Mouse (Mus musculus) layer of hippocampus, postnatal 14 days (tissue): ENCODE results near the gene Svs1. TPM values are rescaled to one million over a fixed set of nuclear protein-coding genes. Genes with fewer than 3 reads are reported as not detected.
"Not testable (repeated sequence)": the region's sequence is repeated elsewhere in the genome, so short reads cannot be mapped to it uniquely, and the experiment has no call there.

ENCODE experiments used
- DNase-seq, 2 experiments: peaks; one replicate each; pipeline ENCODE4 v3.0.0; 2021 to 2022; ENCODE audit warnings: low spot score in 2 of 2, mixed read lengths in 1 of 2
- long read RNA-seq, 2 experiments: library from polyadenylated mRNA; stranded (forward); transcript quantifications; one replicate each; pipeline ENCODE4 v2.0.0; 2021
- total RNA-seq, 2 experiments: library from RNA; stranded (reverse); gene quantifications; 2 replicates each; pipeline ENCODE4 v1.2.3; 2021

Gene Svs1
- not detected for total RNA-seq
- long read RNA-seq, experiment 1, result 0 reads
- long read RNA-seq, experiment 2, result 0 reads

DNA sequence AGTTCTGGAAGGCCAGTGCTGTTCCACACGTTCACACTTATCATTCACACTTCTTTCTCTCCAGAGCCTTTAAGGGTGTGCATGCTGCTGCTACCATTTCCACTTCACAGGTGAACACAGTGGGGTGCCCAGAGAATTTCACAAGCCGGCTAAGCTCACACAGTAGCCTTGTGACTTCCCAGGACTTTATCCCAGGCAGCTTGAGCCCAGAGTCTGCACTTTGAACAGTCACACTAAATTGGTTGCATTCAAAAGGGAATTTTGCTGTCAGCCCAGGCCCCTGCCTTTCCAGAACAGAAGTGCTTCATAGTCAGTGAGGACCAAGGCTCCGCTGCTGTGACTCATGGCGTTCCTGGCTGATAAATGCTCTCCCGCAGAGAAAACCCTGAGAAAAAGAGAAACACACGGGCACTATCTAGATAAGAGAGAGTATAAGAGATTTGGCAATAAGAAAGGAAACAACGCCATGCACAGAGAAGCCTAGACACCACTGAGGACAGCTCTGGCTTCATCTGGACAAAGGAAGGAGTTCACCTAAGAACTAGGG lies at the start of gene Svs1:
Svs1 (plus strand) TSS at position 418 of the 547 bp plus-strand sequence.
- DNase-seq, result no peak

DNA sequence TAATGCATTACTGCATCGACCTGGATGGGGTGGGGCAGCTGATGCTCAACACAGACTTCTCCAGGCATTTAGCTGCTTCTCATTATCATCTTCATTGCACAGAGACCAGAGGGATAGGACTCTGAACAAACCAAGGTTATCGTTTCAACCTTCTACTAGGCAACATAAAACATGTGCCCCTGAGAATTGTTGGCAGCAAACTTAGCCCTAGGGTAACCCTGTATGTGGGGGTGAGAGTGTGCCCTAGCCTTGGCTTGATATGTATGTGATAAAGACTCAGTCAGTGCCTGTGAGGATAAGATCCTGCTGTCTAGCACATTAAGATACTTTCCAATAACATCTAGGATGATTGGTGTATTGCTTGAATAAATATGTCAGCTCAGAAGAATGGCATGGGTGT lies 37.1 kb upstream of the Svs1 start:
- DNase-seq, result no peak

DNA sequence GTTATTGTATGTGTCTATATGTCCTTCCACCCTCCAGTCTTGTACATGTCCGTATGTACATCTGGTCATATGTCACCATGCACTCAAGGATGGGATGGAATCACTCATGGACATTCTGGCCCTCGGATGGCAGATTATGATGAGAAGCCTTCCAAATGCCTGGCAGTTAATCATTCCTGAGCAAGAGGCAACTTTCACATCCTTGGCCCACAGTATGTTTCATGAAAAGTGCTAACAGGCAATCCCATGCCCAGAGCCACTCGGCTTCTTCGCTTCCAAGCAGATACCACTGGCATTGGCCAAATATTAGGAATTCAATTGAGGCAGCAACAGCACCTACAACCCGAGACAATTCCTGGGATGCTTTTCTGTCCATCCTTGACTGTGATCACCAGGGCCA lies 36.0 kb upstream of the Svs1 start:
- no peak for DNase-seq

- no peak for DNase-seq
Measured at GRCm38 (mm10) chr6:48951630-48952029, 35.0 kb upstream of the Svs1 start.

- DNase-seq, result no peak
Measured at GRCm38 (mm10) chr6:48953220-48953619, 33.4 kb upstream of the Svs1 start.

- DNase-seq, result no peak
Measured at GRCm38 (mm10) chr6:48954211-48954610, 32.5 kb upstream of the Svs1 start.

DNA sequence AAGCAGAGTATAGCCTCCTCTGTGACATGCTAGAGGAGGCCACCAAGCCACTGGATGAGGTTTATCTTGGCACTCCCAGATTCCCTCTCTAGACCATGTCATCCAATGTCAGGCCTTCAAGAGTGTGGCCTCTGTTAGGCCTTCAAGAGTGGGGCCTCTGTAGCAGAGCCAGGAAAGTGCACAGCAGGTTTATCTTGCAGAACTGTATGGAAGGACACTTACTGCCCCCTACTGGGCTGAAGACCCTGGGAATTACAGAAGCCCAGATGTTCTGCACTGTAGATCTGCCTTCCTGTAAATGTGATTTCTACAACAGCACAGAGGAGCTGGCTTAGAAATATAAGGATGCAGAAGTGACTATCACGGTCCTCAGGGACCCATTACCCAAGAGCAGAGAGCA lies 31.7 kb upstream of the Svs1 start:
- peak; percentile 26 to 35 for DNase-seq

DNA sequence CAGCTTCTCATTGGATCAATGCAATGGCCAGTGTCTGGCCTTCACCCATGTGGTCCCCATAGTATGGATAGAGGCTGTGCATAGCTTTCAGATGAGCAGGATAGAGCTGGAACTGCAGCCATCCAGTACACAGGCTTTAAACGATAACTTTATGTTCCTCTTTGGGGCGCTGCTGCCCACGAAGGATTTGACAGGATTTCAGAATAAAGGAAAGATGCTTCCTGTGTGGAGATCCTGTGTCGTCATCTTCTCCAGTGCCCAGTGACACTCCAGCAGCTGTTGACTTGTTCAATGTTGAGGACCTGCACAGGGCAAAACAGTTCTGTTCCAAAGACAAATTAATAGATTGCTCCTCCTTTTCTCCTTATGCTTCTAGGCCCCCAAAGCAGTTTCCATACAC lies 29.9 kb upstream of the Svs1 start:
- DNase-seq, result no peak

DNA sequence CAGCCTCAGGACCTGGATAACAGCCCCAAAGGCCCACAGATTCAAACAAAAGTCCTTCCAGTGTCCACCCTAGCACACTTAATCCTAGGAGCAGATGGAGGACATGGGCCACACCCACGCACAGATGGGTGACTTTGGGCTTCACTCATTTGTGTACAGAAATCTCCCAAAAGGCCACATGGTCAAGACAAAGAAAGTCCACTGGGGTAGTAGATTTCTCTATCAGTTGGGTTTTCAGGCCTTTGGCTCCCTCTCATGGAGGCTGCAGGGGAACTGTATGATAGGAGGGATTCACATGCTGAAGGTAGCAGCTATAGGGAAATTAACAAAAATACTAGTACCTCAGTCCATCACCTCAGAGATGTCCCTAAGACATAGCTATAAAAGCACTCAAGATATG lies 28.6 kb upstream of the Svs1 start:
- peak; percentile 27 to 52 for DNase-seq

DNA sequence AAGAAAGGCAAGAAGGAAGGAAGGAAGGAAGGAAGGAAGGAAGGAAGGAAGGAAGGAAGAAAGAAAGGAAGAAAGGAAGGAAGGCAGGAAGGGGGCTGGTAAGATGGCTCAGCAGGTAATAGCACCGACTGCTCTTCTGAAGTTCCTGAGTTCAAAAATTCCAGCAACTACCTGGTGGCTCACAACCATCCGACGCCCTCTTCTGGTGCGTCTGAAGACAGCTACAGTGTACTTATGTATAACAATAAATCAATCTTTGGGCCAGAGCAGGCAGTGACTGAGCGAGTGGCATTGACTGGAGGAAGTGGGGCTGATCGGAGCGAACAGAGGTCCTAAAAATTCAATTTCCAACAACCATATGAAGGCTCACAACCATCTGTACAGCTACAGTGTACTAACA lies 27.5 kb upstream of the Svs1 start:
- not testable (repeated sequence) for DNase-seq

DNA sequence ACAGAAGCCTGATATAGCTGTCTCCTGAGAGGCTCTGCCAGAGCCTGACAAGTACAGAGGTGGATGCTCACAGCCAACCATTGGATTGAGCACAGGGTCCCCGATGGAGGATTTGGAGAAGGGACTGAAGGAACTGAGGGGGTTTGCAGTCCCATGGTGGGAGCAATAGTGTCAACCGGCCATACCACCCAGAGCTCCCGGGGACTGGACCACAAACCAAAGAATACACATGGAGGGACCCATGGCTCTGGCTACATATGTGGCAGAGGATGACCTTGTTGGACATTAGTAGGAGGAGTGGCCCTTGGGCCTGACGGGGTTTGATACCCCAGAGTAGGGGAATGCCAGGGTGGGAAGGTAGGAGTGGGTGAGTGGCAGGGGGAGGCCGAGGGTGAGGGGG lies 20.0 kb upstream of the Svs1 start:
- DNase-seq, result not testable (repeated sequence)

DNA sequence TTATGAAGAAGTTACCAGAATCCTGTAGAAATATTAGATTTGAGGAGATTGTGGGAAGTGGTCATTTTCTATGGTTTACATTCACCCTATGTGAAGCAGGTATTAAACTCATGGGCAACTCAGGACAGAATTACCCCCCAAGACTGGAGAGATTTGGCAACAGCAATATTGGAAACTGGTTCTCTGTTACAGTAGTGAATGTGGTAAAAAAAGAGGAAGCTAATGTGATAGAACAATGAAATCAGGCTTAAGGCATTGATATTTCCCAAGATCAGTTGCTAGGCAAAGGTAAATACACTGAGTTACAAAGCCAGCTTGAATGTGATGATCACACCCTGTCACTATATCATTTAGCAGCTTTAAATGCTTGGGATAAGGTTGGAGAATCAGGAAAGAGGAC lies 18.8 kb upstream of the Svs1 start:
- DNase-seq, result no peak

DNA sequence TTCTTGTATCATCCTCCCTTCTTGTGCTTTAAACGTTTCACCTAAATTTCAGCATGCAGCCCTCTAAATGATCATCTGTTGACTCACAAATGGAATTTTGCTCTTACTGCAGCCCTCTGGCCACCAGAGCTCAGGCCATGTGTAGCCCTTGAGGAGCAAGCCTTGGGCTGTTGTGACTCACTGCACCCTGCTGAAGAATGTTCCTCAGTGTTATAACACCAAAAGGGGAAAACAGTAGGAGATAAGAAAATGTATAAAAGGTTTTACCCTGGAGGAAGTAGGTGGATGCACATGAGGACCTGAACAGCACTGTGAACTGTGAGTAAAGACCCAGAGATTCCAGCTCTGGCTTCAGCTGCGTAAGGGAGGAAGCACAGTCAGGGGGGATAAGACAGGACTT lies 12.0 kb upstream of the Svs1 start, which contains the start of gene Doxl2:
Doxl2 (plus strand) TSS at position 301 of the 400 bp plus-strand sequence.
- no peak for DNase-seq

GRCm38 (mm10) chr6:48979616-48980015 lies 7.0 kb upstream of the Svs1 start:
- DNase-seq, result no peak

DNA sequence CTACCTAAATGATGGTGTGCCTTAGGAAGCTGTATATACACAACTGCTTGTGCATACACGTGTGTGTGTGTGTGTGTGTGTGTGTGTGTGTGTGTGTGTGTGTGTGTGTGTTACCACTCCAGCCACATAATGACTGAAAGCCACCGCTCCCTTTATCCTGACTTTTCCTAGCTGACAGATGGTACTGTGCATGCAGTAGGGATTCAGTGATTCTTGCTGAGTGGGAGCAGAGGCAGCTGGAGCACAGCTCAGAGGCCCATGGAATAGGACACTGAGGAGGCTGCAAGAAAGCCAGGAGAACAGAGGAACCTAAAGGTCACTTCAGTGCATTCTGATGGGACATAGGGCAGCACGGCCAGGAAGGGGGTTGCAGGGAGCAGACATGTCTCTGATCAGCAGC lies 4.4 kb upstream of the Svs1 start:
- DNase-seq, result peak; percentile 12 to 29

GRCm38 (mm10) chr6:48989971-48990370 lies 3.3 kb downstream of the Svs1 start:
- DNase-seq, result no peak

DNA sequence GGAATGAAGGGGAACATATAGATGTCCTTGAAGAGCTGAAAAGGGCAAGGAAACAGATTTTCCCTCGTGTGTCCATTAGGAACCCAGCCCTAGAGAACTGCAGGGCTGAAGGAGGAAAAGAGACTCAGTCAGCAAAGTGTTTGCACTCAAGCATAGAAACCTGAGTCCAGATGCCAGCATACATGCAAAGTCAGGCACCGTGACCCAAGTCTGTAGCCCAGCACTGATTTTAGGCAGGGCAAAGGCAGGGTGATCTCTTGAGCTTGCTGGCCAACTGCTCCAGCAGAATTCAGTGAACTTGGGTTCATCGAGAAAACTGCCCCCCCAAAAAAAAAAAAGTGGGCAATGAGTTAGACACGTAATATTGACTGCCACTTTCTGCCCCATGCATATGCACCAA lies 5.3 kb downstream of the Svs1 start:
- no peak for DNase-seq

GRCm38 (mm10) chr6:48998186-48998585 lies 11.5 kb downstream of the Svs1 start:
- DNase-seq, result no peak

GRCm38 (mm10) chr6:48998796-48999195 lies 12.1 kb downstream of the Svs1 start:
- no peak for DNase-seq

DNA sequence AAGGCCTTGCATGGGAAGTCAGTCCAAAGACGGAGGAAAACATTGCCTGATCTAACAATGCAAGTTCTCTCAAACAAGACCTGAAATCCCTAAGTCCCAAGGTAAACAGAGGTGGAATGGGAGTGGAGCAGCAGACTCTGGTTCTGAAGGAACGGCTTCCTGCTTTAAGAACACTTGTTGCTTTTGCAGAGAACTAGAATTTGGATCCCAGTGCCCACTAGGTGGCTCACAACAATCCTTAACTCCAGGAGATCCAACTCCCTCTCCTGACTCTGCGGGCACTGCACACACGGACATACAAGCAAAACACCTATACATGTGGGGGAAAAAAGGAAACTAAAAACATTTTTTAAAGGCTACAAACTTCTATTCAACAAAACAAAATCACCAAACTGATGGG lies 16.7 kb downstream of the Svs1 start:
- DNase-seq, result no peak

GRCm38 (mm10) chr6:49007981-49008380 lies 21.3 kb downstream of the Svs1 start:
- DNase-seq, result peak; percentile 50 to 69

GRCm38 (mm10) chr6:49008420-49009160 lies 21.9 kb downstream of the Svs1 start:
- no peak for DNase-seq

DNA sequence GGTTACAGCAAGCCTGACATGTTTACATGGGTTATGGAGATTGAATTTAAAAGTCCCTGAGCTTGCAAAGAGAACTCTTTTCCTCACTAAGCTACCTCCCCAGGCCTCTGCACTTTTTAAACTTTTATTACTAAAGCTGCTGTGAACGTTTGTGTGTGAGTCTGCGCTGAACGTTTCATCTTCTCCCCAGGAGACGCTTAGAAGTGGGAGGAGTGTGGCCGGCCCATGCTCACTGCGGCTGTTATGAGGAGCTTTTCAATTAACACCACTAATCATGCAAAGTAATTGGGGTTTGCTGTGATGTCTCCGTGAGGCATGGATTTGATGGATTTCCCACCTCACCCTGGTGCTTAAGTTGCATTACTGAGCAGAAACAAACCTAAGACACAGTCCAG lies 22.5 kb downstream of the Svs1 start:
- no peak for DNase-seq
